Mouse (Mus musculus): ENCODE results near the gene Col26a1.

DNA sequence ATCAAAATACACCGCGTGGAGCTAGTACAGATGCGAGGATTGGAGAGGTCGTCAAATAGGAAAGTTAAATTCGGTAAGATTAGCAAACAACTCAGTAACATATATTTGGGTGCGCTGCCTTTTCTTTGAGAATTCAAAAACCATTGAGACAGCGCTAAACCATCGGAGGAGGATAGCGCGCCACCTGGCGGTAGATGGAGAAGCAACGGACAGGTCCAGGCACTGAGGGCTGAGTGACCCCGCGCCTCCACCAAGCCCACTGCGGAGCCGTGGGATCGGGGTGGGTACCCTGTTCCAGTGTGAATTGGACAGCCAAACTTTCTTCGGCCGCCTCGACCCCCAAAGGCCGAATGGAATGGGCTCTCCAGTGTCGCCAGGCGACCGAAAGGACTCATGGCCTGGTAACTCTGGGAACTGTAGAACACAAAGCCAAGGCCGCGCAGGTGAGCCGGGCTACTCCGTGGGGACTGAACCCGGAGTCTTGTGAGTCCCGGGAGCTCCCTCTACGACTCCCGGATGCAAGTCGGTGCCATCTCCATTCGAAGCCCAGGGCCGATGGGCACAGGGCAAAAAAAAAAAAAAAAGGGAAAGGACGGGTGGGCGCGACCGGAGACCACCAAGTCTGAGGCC lies 1.5 kb downstream of the Col26a1 start:
- no peak for TF ChIP-seq GATA1 (IDR thresholded peaks at IDR 0.05; ENCODE audit: low read length)
- no peak for TF ChIP-seq TAL1 (IDR thresholded peaks at IDR 0.05; ENCODE audit: low read length)
